Mouse (Mus musculus): Measurements from ENCODE around the gene A430078G23Rik. TPM values are rescaled to one million over a fixed set of nuclear protein-coding genes. Genes with fewer than 3 reads are reported as not detected.

A430078G23Rik gene
- total and polyA plus RNA-seq, 3 experiments = 2.8 to 3.8 TPM; not detected in 1

DNA sequence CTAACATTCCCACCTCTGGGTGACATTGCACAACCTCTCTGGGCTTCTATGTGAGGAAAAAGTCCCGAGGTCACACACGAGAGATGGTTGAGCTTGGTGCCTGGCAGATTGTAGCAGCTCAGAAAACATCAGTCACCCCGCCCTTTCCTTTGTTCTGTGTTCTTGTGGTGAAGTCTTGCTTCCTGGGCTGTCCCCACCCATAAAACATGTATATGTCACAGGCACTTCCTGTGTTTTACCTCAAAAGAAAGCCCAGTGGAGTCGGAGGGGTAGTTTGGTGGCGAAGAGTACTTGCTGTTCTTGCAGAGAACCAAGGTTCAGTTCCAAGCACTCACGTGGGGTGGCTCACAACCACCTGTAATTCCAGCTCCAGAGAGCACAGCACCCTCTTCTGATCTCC lies 2.4 kb downstream of the A430078G23Rik start:
- peaks cover 1% of the 10 kb centered on the region; the same call in 1 of the 2 replicates for H3K79me2 ChIP-seq (ENCODE audit: control insufficient read depth, insufficient read depth, low read length, poor library complexity)
- no peaks in the 10 kb centered on the region for H3K27me3 ChIP-seq (ENCODE audit: control insufficient read depth in 1 of 2, insufficient read depth in 2 of 2, low read length in 2 of 2)
- peaks cover 2 to 27% of the 10 kb centered on the region in 2 experiments for H3K4me1 ChIP-seq (ENCODE audit: control insufficient read depth in 1 of 2, insufficient read depth in 2 of 2, low read length in 2 of 2)
- peak; percentile 59 for DNase-seq (ENCODE audit: low read depth, low spot score)
- H3K27ac ChIP-seq (ENCODE audit: control insufficient read depth, low read depth, low read length) = peak overlapping the region; percentile 92; the same call in 1 of the 2 replicates
- H3K9ac ChIP-seq (ENCODE audit: control insufficient read depth, low read depth, low read length, poor library complexity, severe bottlenecking) = no peak overlapping the region
- no peak overlapping the region for H3K4me3 ChIP-seq (ENCODE audit: control insufficient read depth in 1 of 2, insufficient read depth in 1 of 2, low read depth in 2 of 2, low read length in 2 of 2)
- TF ChIP-seq CTCF (IDR thresholded peaks at IDR 0.05 in 2 of 3, conservative IDR thresholded peaks at IDR 0.05 in 1 of 3; ENCODE audit: control insufficient read depth in 1 of 3, insufficient read depth in 1 of 3, low read depth in 2 of 3, low read length in 3 of 3, poor library complexity in 1 of 3, severe bottlenecking in 1 of 3) (peak; percentile 30 to 48 (median 43); a peak in 5 of 6 replicates), EP300 (IDR thresholded peaks at IDR 0.05; ENCODE audit: low read depth in 1 of 2, low read length in 2 of 2) (0 out of 4 replicates have a peak, but pooled peaks of 1 of the 2 experiments have one; percentile 5), POLR2AphosphoS5 (IDR thresholded peaks at IDR 0.05; ENCODE audit: borderline replicate concordance, low read depth, low read length) (no peak), ZKSCAN1 (IDR thresholded peaks at IDR 0.05; ENCODE audit: low read depth, low read length) (no peak), TBP (IDR thresholded peaks at IDR 0.05; ENCODE audit: low read depth, low read length) (no peak), RAD21 (IDR thresholded peaks at IDR 0.05; ENCODE audit: low read depth, low read length) (peak; percentile 2), MYB (IDR thresholded peaks at IDR 0.05; ENCODE audit: low read depth, low read length) (no peak), SMC3 (IDR thresholded peaks at IDR 0.05; ENCODE audit: low read depth, low read length) (0 out of 2 replicates have a peak, but pooled peaks have one; percentile 17), MYC (IDR thresholded peaks at IDR 0.05; ENCODE audit: low read depth, low read length) (0 out of 2 replicates have a peak, but pooled peaks have one; percentile 9)
- no peaks in the 10 kb centered on the region for H3K9me3 ChIP-seq (replicated peaks; ENCODE audit: insufficient read depth, low read length)
- peaks cover 0 to 9% of the 10 kb centered on the region in 2 experiments; a peak in 2 of 4 replicates for H3K36me3 ChIP-seq (ENCODE audit: control insufficient read depth in 1 of 2, insufficient read depth in 2 of 2, low read length in 2 of 2)

DNA sequence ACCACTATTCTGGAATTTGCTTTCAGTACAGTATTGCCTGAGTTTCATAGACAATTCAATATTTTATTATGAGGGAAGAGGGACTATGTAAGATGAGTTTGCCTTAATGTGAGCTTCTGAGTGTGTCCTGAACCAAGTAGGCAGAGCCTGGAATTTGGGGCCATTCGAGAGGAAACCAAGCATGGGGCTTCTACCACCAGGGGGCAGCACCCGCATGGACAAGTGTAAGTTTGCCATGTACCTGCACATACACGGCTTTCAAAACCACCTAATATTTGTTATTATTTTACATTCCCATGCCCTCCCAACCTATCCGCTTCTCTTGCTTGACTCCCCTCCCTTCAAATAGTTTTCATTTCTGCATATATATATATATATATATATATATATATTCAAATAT lies 4.8 kb downstream of the A430078G23Rik start:
- Histone ChIP-seq H3K27ac (ENCODE audit: control insufficient read depth, low read depth, low read length) (no peak overlapping the region), H3K36me3 (ENCODE audit: control insufficient read depth in 1 of 2, insufficient read depth in 2 of 2, low read length in 2 of 2) (peaks cover 0 to 9% of the 10 kb centered on the region in 2 experiments; a peak in 2 of 4 replicates), H3K4me3 (ENCODE audit: control insufficient read depth in 1 of 2, insufficient read depth in 1 of 2, low read depth in 2 of 2, low read length in 2 of 2) (no peak overlapping the region), H3K9ac (ENCODE audit: control insufficient read depth, low read depth, low read length, poor library complexity, severe bottlenecking) (no peak overlapping the region), H3K27me3 (ENCODE audit: control insufficient read depth in 1 of 2, insufficient read depth in 2 of 2, low read length in 2 of 2) (no peaks in the 10 kb centered on the region), H3K79me2 (ENCODE audit: control insufficient read depth, insufficient read depth, low read length, poor library complexity) (peaks cover 1% of the 10 kb centered on the region; the same call in 1 of the 2 replicates), H3K4me1 (ENCODE audit: control insufficient read depth in 1 of 2, insufficient read depth in 2 of 2, low read length in 2 of 2) (peaks cover 2 to 23% of the 10 kb centered on the region in 2 experiments), H3K9me3 (replicated peaks; ENCODE audit: insufficient read depth, low read length) (no peaks in the 10 kb centered on the region)
- peak; percentile 83 for DNase-seq (ENCODE audit: low read depth, low spot score)
- TF ChIP-seq USF2 (IDR thresholded peaks at IDR 0.05; ENCODE audit: borderline replicate concordance in 1 of 2, insufficient read depth in 1 of 2, low read depth in 1 of 2, low read length in 2 of 2) (no peak), SIN3A (IDR thresholded peaks at IDR 0.05; ENCODE audit: low read length) (no peak), BHLHE40 (IDR thresholded peaks at IDR 0.05; ENCODE audit: borderline replicate concordance, low read depth, low read length) (no peak), ELF1 (IDR thresholded peaks at IDR 0.05; ENCODE audit: low read depth, low read length) (0 out of 2 replicates have a peak, but pooled peaks have one; percentile 18), SMC3 (IDR thresholded peaks at IDR 0.05; ENCODE audit: low read depth, low read length) (peak; percentile 86), HCFC1 (IDR thresholded peaks at IDR 0.05; ENCODE audit: low read depth, low read length) (no peak), GABPA (IDR thresholded peaks at IDR 0.05; ENCODE audit: low read depth, low read length) (no peak), JUND (IDR thresholded peaks at IDR 0.05; ENCODE audit: low read depth, low read length) (no peak), CTCF (IDR thresholded peaks at IDR 0.05 in 2 of 3, conservative IDR thresholded peaks at IDR 0.05 in 1 of 3; ENCODE audit: control insufficient read depth in 1 of 3, insufficient read depth in 1 of 3, low read depth in 2 of 3, low read length in 3 of 3, poor library complexity in 1 of 3, severe bottlenecking in 1 of 3) (peak; percentile 86 to 93 (median 87)), USF1 (IDR thresholded peaks at IDR 0.05; ENCODE audit: low read depth, low read length) (no peak), ZNF384 (IDR thresholded peaks at IDR 0.05; ENCODE audit: low read depth, low read length) (no peak), POLR2A (IDR thresholded peaks at IDR 0.05; ENCODE audit: control insufficient read depth in 1 of 2, insufficient read depth in 1 of 2, low read depth in 1 of 2, low read length in 2 of 2, poor library complexity in 1 of 2) (no peak), ZC3H11A (IDR thresholded peaks at IDR 0.05; ENCODE audit: low read depth, low read length) (peak; percentile 75), MAX (IDR thresholded peaks at IDR 0.05; ENCODE audit: low read length) (no peak), MAFK (IDR thresholded peaks at IDR 0.05; ENCODE audit: borderline replicate concordance, low read depth, low read length) (no peak), ZMIZ1 (IDR thresholded peaks at IDR 0.05; ENCODE audit: low read depth, low read length) (no peak), MYC (IDR thresholded peaks at IDR 0.05; ENCODE audit: low read depth, low read length) (no peak), CHD2 (IDR thresholded peaks at IDR 0.05; ENCODE audit: low read length) (no peak), MXI1 (IDR thresholded peaks at IDR 0.05; ENCODE audit: low read depth, low read length) (no peak), E2F4 (IDR thresholded peaks at IDR 0.05; ENCODE audit: borderline replicate concordance, low read depth, low read length) (no peak), POLR2AphosphoS5 (IDR thresholded peaks at IDR 0.05; ENCODE audit: borderline replicate concordance, low read depth, low read length) (no peak), MAZ (IDR thresholded peaks at IDR 0.05; ENCODE audit: low read depth, low read length) (no peak), ZKSCAN1 (IDR thresholded peaks at IDR 0.05; ENCODE audit: low read depth, low read length) (no peak), TCF12 (IDR thresholded peaks at IDR 0.05; ENCODE audit: low read depth, low read length) (no peak), NRF1 (IDR thresholded peaks at IDR 0.05; ENCODE audit: insufficient read depth, low read depth, low read length, poor library complexity, severe bottlenecking) (no peak), GATA1 (IDR thresholded peaks at IDR 0.05; ENCODE audit: low read depth, low read length) (no peak)
